Comparison of ENCODE assay signal across 21 mouse cellular contexts in genomic region chr11:31657168-31657805, GRCm38 (mm10). TPM values are rescaled to one million over a fixed set of nuclear protein-coding genes. Genes with fewer than 3 reads are reported as not detected.
DNase-seq lines count a peak whose midpoint lies in the region; ATAC-seq and TF ChIP-seq lines count a peak whose summit lies in the region.
"Had no signal": no experiment of that assay in that cellular context is flagged by ENCODE, and none has a peak within 500 bp of the region (broad histone marks: within the 10 kb centered on the region; RNA-seq: fewer than 3 reads in every experiment).

No protein-coding gene starts in this region.

- ATAC-seq in hindbrain, postnatal 0 days, result no peak
- no peak for ATAC-seq in hindbrain, embryonic 16.5 days
- ATAC-seq: CD4-positive, CD25-positive, alpha-beta regulatory T cell, adult 4 months; forebrain, embryonic 14.5 days had no signal

- no peak for TF ChIP-seq POLR2A in embryonic fibroblast, embryonic 13.5 days (IDR thresholded peaks at IDR 0.05; ENCODE audit: low read depth, low read length)

- H3K9ac ChIP-seq in hindbrain, postnatal 0 days (replicated peaks; ENCODE audit: low read length), result no peak overlapping the region
- no peak overlapping the region for H3K9ac ChIP-seq in hindbrain, embryonic 16.5 days (ENCODE audit: low read depth, low read length)
- H3K9ac ChIP-seq: embryonic facial prominence, embryonic 15.5 days; hindbrain, embryonic 14.5 days; midbrain, embryonic 12.5 days had no signal

- no peak overlapping the region for H3K27ac ChIP-seq in hindbrain, postnatal 0 days
- no peak overlapping the region for H3K27ac ChIP-seq in hindbrain, embryonic 16.5 days (ENCODE audit: low read depth, low read length)
- peak overlapping the region; percentile 41 for H3K27ac ChIP-seq in embryonic fibroblast, embryonic 13.5 days (ENCODE audit: insufficient read depth, low read length)
- H3K27ac ChIP-seq: embryonic facial prominence, embryonic 15.5 days; heart, embryonic 10.5 days; hindbrain, embryonic 14.5 days; midbrain, embryonic 12.5 days had no signal

- H3K9me3 ChIP-seq in hindbrain, postnatal 0 days (ENCODE audit: low read length), result no peaks in the 10 kb centered on the region
- no peaks in the 10 kb centered on the region for H3K9me3 ChIP-seq in hindbrain, embryonic 16.5 days (ENCODE audit: control insufficient read depth, low read length)
- H3K9me3 ChIP-seq in E14TG2a.4 (ENCODE audit: low read length), result 0 out of 2 replicates have a peak, but pooled peaks cover 4% of the 10 kb centered on the region
- H3K9me3 ChIP-seq: embryonic facial prominence, embryonic 15.5 days; heart, embryonic 10.5 days; midbrain, embryonic 12.5 days had no signal

- 66% methylated on average over 5 of the region's 5 CpGs for WGBS in hindbrain, postnatal 0 days
- WGBS in hindbrain, embryonic 16.5 days, result 66% methylated on average over 5 of the region's 5 CpGs

- H3K4me1 ChIP-seq in hindbrain, postnatal 0 days (ENCODE audit: insufficient read depth, low read length), result no peaks in the 10 kb centered on the region
- no peaks in the 10 kb centered on the region for H3K4me1 ChIP-seq in hindbrain, embryonic 16.5 days (ENCODE audit: control insufficient read depth, insufficient read depth, low read depth, low read length)
- no peaks in the 10 kb centered on the region for H3K4me1 ChIP-seq in E14TG2a.4 (replicated peaks; ENCODE audit: low read depth, low read length)
- peaks cover 9% of the 10 kb centered on the region for H3K4me1 ChIP-seq in embryonic fibroblast, embryonic 13.5 days (ENCODE audit: control insufficient read depth, insufficient read depth, low read length)
- H3K4me1 ChIP-seq: embryonic facial prominence, embryonic 15.5 days; heart, embryonic 10.5 days; midbrain, embryonic 12.5 days had no signal

- no peak overlapping the region for H3K4me3 ChIP-seq in hindbrain, postnatal 0 days (ENCODE audit: low read length)
- H3K4me3 ChIP-seq in hindbrain, embryonic 16.5 days (ENCODE audit: low read length), result no peak overlapping the region
- H3K4me3 ChIP-seq in E14TG2a.4 (replicated peaks; ENCODE audit: low read length), result no peak overlapping the region
- H3K4me3 ChIP-seq in embryonic fibroblast, embryonic 13.5 days (ENCODE audit: insufficient read depth, low read length), result no peak overlapping the region
- H3K4me3 ChIP-seq: embryonic facial prominence, embryonic 15.5 days; heart, embryonic 10.5 days; midbrain, embryonic 12.5 days had no signal

- H3K36me3 ChIP-seq in hindbrain, postnatal 0 days (ENCODE audit: insufficient read depth, low read length), result no peaks in the 10 kb centered on the region
- H3K36me3 ChIP-seq in hindbrain, embryonic 16.5 days (ENCODE audit: control insufficient read depth, insufficient read depth, low read length), result peaks cover 3% of the 10 kb centered on the region; the same call in 1 of the 2 replicates
- no peaks in the 10 kb centered on the region for H3K36me3 ChIP-seq in E14TG2a.4 (ENCODE audit: insufficient read depth, low read length)
- H3K36me3 ChIP-seq: embryonic facial prominence, embryonic 15.5 days had no signal

- peak; percentile 30 for DNase-seq in hindbrain, postnatal 0 days (ENCODE audit: low spot score)
- peak; percentile 69 for DNase-seq in 3T3-L1 (ENCODE audit: low read depth, low spot score)
- no peak for DNase-seq in spleen, adult 12 weeks (ENCODE audit: low spot score)
- no peak for DNase-seq in adrenal gland, postnatal 4 days (ENCODE audit: low spot score in 2 of 2)
- DNase-seq: adrenal gland, postnatal 25 days; cerebellum, adult 9-10 months; embryo, embryonic 11 days; kidney, adult 2 months; kidney, postnatal 36 days; lung, adult 18-20 months; lung, postnatal 4 days; retina, postnatal 1 day had no signal

- TF ChIP-seq CTCF in hindbrain, postnatal 0 days (IDR thresholded peaks at IDR 0.05; ENCODE audit: low read depth), result peak; percentile 47
- TF ChIP-seq CTCF in E14TG2a.4 (conservative IDR thresholded peaks at IDR 0.05; ENCODE audit: low read length), result peak; percentile 12; the same call in 1 of the 2 replicates
- TF ChIP-seq CTCF in embryonic fibroblast, embryonic 13.5 days (IDR thresholded peaks at IDR 0.05; ENCODE audit: borderline replicate concordance, insufficient read depth, low read length), result no peak

- no peak overlapping the region for H3K4me2 ChIP-seq in hindbrain, postnatal 0 days (ENCODE audit: low read depth, low read length)
- no peak overlapping the region for H3K4me2 ChIP-seq in hindbrain, embryonic 16.5 days (ENCODE audit: low read length)
- H3K4me2 ChIP-seq: embryonic facial prominence, embryonic 15.5 days; hindbrain, embryonic 14.5 days; midbrain, embryonic 12.5 days had no signal

- H3K27me3 ChIP-seq in hindbrain, postnatal 0 days (ENCODE audit: insufficient read depth, low read length), result no peaks in the 10 kb centered on the region
- no peaks in the 10 kb centered on the region for H3K27me3 ChIP-seq in hindbrain, embryonic 16.5 days (replicated peaks; ENCODE audit: control insufficient read depth, insufficient read depth, low read length)
- no peaks in the 10 kb centered on the region for H3K27me3 ChIP-seq in E14TG2a.4 (ENCODE audit: insufficient read depth, low read length)
- H3K27me3 ChIP-seq: embryonic facial prominence, embryonic 15.5 days; midbrain, embryonic 12.5 days had no signal

RNA-seq across cellular contexts. Expression of gene Bod1, which starts 14.4 kb away (rescaled TPM):
- 91.2 and 113 TPM in 2 replicates for total RNA-seq in hindbrain, postnatal 0 days (2014; rRNA removed)
- polyA plus RNA-seq in hindbrain, postnatal 0 days (2015; fragmentation: Nextera tagmentation; extraction: Ambion mirVana), result 125 and 134 TPM in 2 replicates
- polyA plus RNA-seq in hindbrain, embryonic 16.5 days (2015; fragmentation: Nextera tagmentation; extraction: Ambion mirVana), result 123 and 125 TPM in 2 replicates
- polyA plus RNA-seq in embryonic fibroblast, embryonic 13.5 days (2011; ENCODE audit: insufficient read length, low read depth, missing spikeins), result 46.0 and 51.2 TPM in 2 replicates
- total RNA-seq in adrenal gland, postnatal 4 days (2021), result 10 to 100 TPM; 68.2 to 70.2 TPM

Comparison
In these comparisons a context has a peak if more than half of its experiments do, and no peak if none do; other contexts are left out.
1. DNase-seq: peak in hindbrain, postnatal 0 days (single experiment) and 3T3-L1 (single experiment); none in spleen, adult 12 weeks (single experiment) and adrenal gland, postnatal 4 days (0 of 2).